ENCODE assay signal across 10 mouse cellular contexts in genomic region chr11:76253918-76254264, GRCm38 (mm10). TPM values are rescaled to one million over a fixed set of nuclear protein-coding genes. Genes with fewer than 3 reads are reported as not detected.
DNase-seq lines count a peak whose midpoint lies in the region; ATAC-seq and TF ChIP-seq lines count a peak whose summit lies in the region.
"Had no signal": no experiment of that assay in that cellular context is flagged by ENCODE, and none has a peak within 500 bp of the region (broad histone marks: within the 10 kb centered on the region; RNA-seq: fewer than 3 reads in every experiment).

No protein-coding gene starts in this region.

- no peak overlapping the region for H3K4me3 ChIP-seq in kidney, embryonic 15.5 days (replicated peaks)
- H3K4me3 ChIP-seq in hindbrain, embryonic 13.5 days = no peak overlapping the region
- no peak overlapping the region for H3K4me3 ChIP-seq in myocyte

- H3K79me2 ChIP-seq in myocyte (ENCODE audit: control insufficient read depth, insufficient read depth) = no peaks in the 10 kb centered on the region

- no peaks in the 10 kb centered on the region for H3K9me3 ChIP-seq in kidney, embryonic 15.5 days (replicated peaks)
- H3K9me3 ChIP-seq in hindbrain, embryonic 13.5 days = no peaks in the 10 kb centered on the region
- H3K9me3 ChIP-seq: G1E had no signal

- peaks cover 27% of the 10 kb centered on the region for H3K4me1 ChIP-seq in kidney, embryonic 15.5 days
- peaks cover 25% of the 10 kb centered on the region for H3K4me1 ChIP-seq in hindbrain, embryonic 13.5 days (replicated peaks)

- intact Hi-C loops in left cerebral cortex, postnatal 4 days (cut with DNase I) = loop anchor here (2.0 kb wide), 1 partner anchor 145 kb away; the partner anchor contains the start of gene Nxn

- 0 out of 2 replicates have a peak overlapping the region, but pooled peaks have one; percentile 6 for H3K27ac ChIP-seq in kidney, embryonic 15.5 days
- H3K27ac ChIP-seq in hindbrain, embryonic 13.5 days = peak overlapping the region; percentile 44; the same call in 1 of the 2 replicates

- H3K27me3 ChIP-seq in kidney, embryonic 15.5 days = no peaks in the 10 kb centered on the region
- H3K27me3 ChIP-seq in hindbrain, embryonic 13.5 days = no peaks in the 10 kb centered on the region
- H3K27me3 ChIP-seq in myocyte (ENCODE audit: control insufficient read depth, insufficient read depth, insufficient read length) = no peaks in the 10 kb centered on the region

- H3ac ChIP-seq in myocyte (ENCODE audit: control insufficient read depth, insufficient read length) = no peak overlapping the region

- H3K9ac ChIP-seq in kidney, embryonic 15.5 days = no peak overlapping the region
- no peak overlapping the region for H3K9ac ChIP-seq in hindbrain, embryonic 13.5 days

- ATAC-seq in kidney, embryonic 15.5 days (replicated peaks; ENCODE audit: low FRiP score) = no peak
- ATAC-seq in hindbrain, embryonic 13.5 days (ENCODE audit: low FRiP score) = 0 out of 2 replicates have a peak, but pooled peaks have one; percentile 34

- no peak overlapping the region for H3K4me2 ChIP-seq in kidney, embryonic 15.5 days
- no peak overlapping the region for H3K4me2 ChIP-seq in hindbrain, embryonic 13.5 days
- peak overlapping the region; percentile 33 for H3K4me2 ChIP-seq in myocyte (ENCODE audit: low read depth)

- H3K36me3 ChIP-seq in kidney, embryonic 15.5 days = peaks cover 52% of the 10 kb centered on the region
- peaks cover 37% of the 10 kb centered on the region for H3K36me3 ChIP-seq in hindbrain, embryonic 13.5 days
- peaks cover 5% of the 10 kb centered on the region for H3K36me3 ChIP-seq in myocyte (ENCODE audit: control insufficient read depth, insufficient read depth)

- DNase-seq in cerebellum, adult 11-12 months = peak; percentile 39
- no peak for DNase-seq in cerebellum, adult 8-10 months
- DNase-seq in kidney, postnatal 14 days = no peak
- DNase-seq in left cerebral cortex, postnatal 4 days = no peak
- no peak for DNase-seq in adrenal gland, adult 18-20 months (ENCODE audit: low spot score in 2 of 2)

- WGBS in kidney, embryonic 15.5 days = 79% methylated on average over 4 of the region's 4 CpGs
- 60% methylated on average over 4 of the region's 4 CpGs for WGBS in hindbrain, embryonic 13.5 days

- TF ChIP-seq POLR2A in myocyte (IDR thresholded peaks at IDR 0.05; ENCODE audit: insufficient read length, low read depth) = no peak

TF ChIP-seq in myocyte, 11 proteins besides CTCF, POLR2A, EP300 and RAD21:
- peak; percentile 52 for TF ChIP-seq TCF3 (IDR thresholded peaks at IDR 0.05; ENCODE audit: insufficient read length, low read depth)
- TF ChIP-seq MYOG (IDR thresholded peaks at IDR 0.05; ENCODE audit: control insufficient read depth in 1 of 3, insufficient read depth in 1 of 3, insufficient read length in 2 of 3, low read depth in 2 of 3) = peak; percentile 41 to 84 (median 73)
- TF ChIP-seq USF1 (IDR thresholded peaks at IDR 0.05; ENCODE audit: low read depth) = no peak
- peak in 2 of 3 experiments; percentile 81 to 83 for TF ChIP-seq MYOD1 (IDR thresholded peaks at IDR 0.05; ENCODE audit: control insufficient read depth in 1 of 3, insufficient read length in 2 of 3, low read depth in 2 of 3)
- TF ChIP-seq POLR2AphosphoS2 (IDR thresholded peaks at IDR 0.05; ENCODE audit: insufficient read length, low read depth) = peak; percentile 20
TF ChIP-seq in myocyte: peak in this region for 4.

RNA-seq across cellular contexts. Expression of gene Glod4, which starts 10.4 kb away (rescaled TPM):
- 141 and 144 TPM in 2 replicates for polyA plus RNA-seq in kidney, embryonic 15.5 days (2015; fragmentation: Nextera tagmentation; extraction: Ambion mirVana)
- 121 and 124 TPM in 2 replicates for polyA plus RNA-seq in hindbrain, embryonic 13.5 days (2015; fragmentation: Nextera tagmentation; extraction: Ambion mirVana)
- polyA plus RNA-seq in myocyte (2012; fragmentation: generic; extraction: Trizol) = 55.2 TPM
- total RNA-seq in left cerebral cortex, postnatal 4 days (2021) = 10 to 100 TPM; 49.7 to 62.0 TPM
- total RNA-seq in adrenal gland, adult 18-20 months (2021) = 100 to 1,000 TPM in 1 of 2 experiments, 10 to 100 TPM in 1; 75.0 to 108 TPM

RNA-seq across cellular contexts. Expression of gene Mrm3, which starts 10.4 kb away (rescaled TPM):
- 25.7 and 26.3 TPM in 2 replicates for polyA plus RNA-seq in kidney, embryonic 15.5 days (2015; fragmentation: Nextera tagmentation; extraction: Ambion mirVana)
- polyA plus RNA-seq in hindbrain, embryonic 13.5 days (2015; fragmentation: Nextera tagmentation; extraction: Ambion mirVana) = 20.0 and 20.4 TPM in 2 replicates
- polyA plus RNA-seq in myocyte (2012; fragmentation: generic; extraction: Trizol) = 17.8 TPM
- 10 to 100 TPM; 14.0 to 16.8 TPM for total RNA-seq in left cerebral cortex, postnatal 4 days (2021)
- total RNA-seq in adrenal gland, adult 18-20 months (2021) = 10 to 100 TPM; 19.2 to 21.2 TPM

RNA-seq across cellular contexts. Expression of gene Gemin4, which starts 36.4 kb away (rescaled TPM):
- polyA plus RNA-seq in kidney, embryonic 15.5 days (2015; fragmentation: Nextera tagmentation; extraction: Ambion mirVana) = 28.3 and 37.7 TPM in 2 replicates
- polyA plus RNA-seq in hindbrain, embryonic 13.5 days (2015; fragmentation: Nextera tagmentation; extraction: Ambion mirVana) = 12.6 and 15.6 TPM in 2 replicates
- polyA plus RNA-seq in myocyte (2012; fragmentation: generic; extraction: Trizol) = 10.7 TPM
- total RNA-seq in left cerebral cortex, postnatal 4 days (2021) = 10 to 100 TPM in 1 of 2 experiments, 1 to 10 TPM in 1; 7.7 to 10.3 TPM
- total RNA-seq in adrenal gland, adult 18-20 months (2021) = 1 to 10 TPM; 5.1 to 8.9 TPM

RNA-seq across cellular contexts. Expression of gene Dbil5, which starts 36.5 kb away (rescaled TPM):
- polyA plus RNA-seq in kidney, embryonic 15.5 days (2015; fragmentation: Nextera tagmentation; extraction: Ambion mirVana) = 0.97 and 1.5 TPM in 2 replicates
- polyA plus RNA-seq in hindbrain, embryonic 13.5 days (2015; fragmentation: Nextera tagmentation; extraction: Ambion mirVana) = 0.62 and 1.4 TPM in 2 replicates
- polyA plus RNA-seq in myocyte (2012; fragmentation: generic; extraction: Trizol) = 0.86 TPM
- not detected for total RNA-seq in left cerebral cortex, postnatal 4 days (2021)
- under 1 TPM in 1 of 2 experiments, not detected in 1; 0.60 TPM for total RNA-seq in adrenal gland, adult 18-20 months (2021)
- total RNA-seq: heart, postnatal 14 days had no signal
